Mouse (Mus musculus): ENCODE results near the gene Nupr1. TPM values are rescaled to one million over a fixed set of nuclear protein-coding genes. Genes with fewer than 3 reads are reported as not detected.

Nupr1 gene
- total and polyA plus RNA-seq, 3 experiments, result 1.8 to 11.0 TPM; not detected in 1

- peaks cover 9 to 23% of the 10 kb centered on the region in 2 experiments for H3K4me1 ChIP-seq (ENCODE audit: control insufficient read depth in 1 of 2, insufficient read depth in 2 of 2, low read length in 2 of 2)
- H3K27ac ChIP-seq (ENCODE audit: control insufficient read depth, low read depth, low read length), result no peak overlapping the region
- peak; percentile 67 for DNase-seq (ENCODE audit: low read depth, low spot score)
- H3K9me3 ChIP-seq (replicated peaks; ENCODE audit: insufficient read depth, low read length), result no peaks in the 10 kb centered on the region
- peak; percentile 33 to 57 (median 45); a peak in 5 of 6 replicates for TF ChIP-seq CTCF (IDR thresholded peaks at IDR 0.05 in 2 of 3, conservative IDR thresholded peaks at IDR 0.05 in 1 of 3; ENCODE audit: control insufficient read depth in 1 of 3, insufficient read depth in 1 of 3, low read depth in 2 of 3, low read length in 3 of 3, poor library complexity in 1 of 3, severe bottlenecking in 1 of 3)
- TF ChIP-seq KAT2A (conservative IDR thresholded peaks at IDR 0.05; ENCODE audit: low read depth, low read length), result no peak
- 0 out of 2 replicates have a peak, but pooled peaks have one; percentile 23 for TF ChIP-seq ZC3H11A (IDR thresholded peaks at IDR 0.05; ENCODE audit: low read depth, low read length)
- TF ChIP-seq RAD21 (IDR thresholded peaks at IDR 0.05; ENCODE audit: low read depth, low read length), result peak; percentile 46
- TF ChIP-seq SMC3 (IDR thresholded peaks at IDR 0.05; ENCODE audit: low read depth, low read length), result peak; percentile 48
- no peak for TF ChIP-seq MXI1 (IDR thresholded peaks at IDR 0.05; ENCODE audit: low read depth, low read length)
- TF ChIP-seq EP300 (IDR thresholded peaks at IDR 0.05; ENCODE audit: low read depth in 1 of 2, low read length in 2 of 2), result no peak
- TF ChIP-seq ELF1 (IDR thresholded peaks at IDR 0.05; ENCODE audit: low read depth, low read length), result no peak
- H3K9ac ChIP-seq (ENCODE audit: control insufficient read depth, low read depth, low read length, poor library complexity, severe bottlenecking), result no peak overlapping the region
- H3K36me3 ChIP-seq (ENCODE audit: control insufficient read depth in 1 of 2, insufficient read depth in 2 of 2, low read length in 2 of 2), result peaks cover 0 to 22% of the 10 kb centered on the region in 2 experiments; a peak in 2 of 4 replicates
- H3K79me2 ChIP-seq (ENCODE audit: control insufficient read depth, insufficient read depth, low read length, poor library complexity), result peaks cover 5% of the 10 kb centered on the region
- H3K27me3 ChIP-seq (ENCODE audit: control insufficient read depth in 1 of 2, insufficient read depth in 2 of 2, low read length in 2 of 2), result no peaks in the 10 kb centered on the region
- no peak overlapping the region; a peak in 1 of 4 replicates for H3K4me3 ChIP-seq (ENCODE audit: control insufficient read depth in 1 of 2, insufficient read depth in 1 of 2, low read depth in 2 of 2, low read length in 2 of 2)
These were observed 17.8 kb upstream of the Nupr1 start for GRCm38 (mm10) chr7:126648486-126648885.

GRCm38 (mm10) chr7:126645708-126646107 lies 15.0 kb upstream of the Nupr1 start:
- Histone ChIP-seq H3K79me2 (ENCODE audit: control insufficient read depth, insufficient read depth, low read length, poor library complexity) (peaks cover 3% of the 10 kb centered on the region), H3K27ac (ENCODE audit: control insufficient read depth, low read depth, low read length) (no peak overlapping the region), H3K9ac (ENCODE audit: control insufficient read depth, low read depth, low read length, poor library complexity, severe bottlenecking) (no peak overlapping the region), H3K4me1 (ENCODE audit: control insufficient read depth in 1 of 2, insufficient read depth in 2 of 2, low read length in 2 of 2) (peaks cover 7 to 26% of the 10 kb centered on the region in 2 experiments), H3K36me3 (ENCODE audit: control insufficient read depth in 1 of 2, insufficient read depth in 2 of 2, low read length in 2 of 2) (peaks cover 0 to 20% of the 10 kb centered on the region in 2 experiments; a peak in 2 of 4 replicates), H3K27me3 (ENCODE audit: control insufficient read depth in 1 of 2, insufficient read depth in 2 of 2, low read length in 2 of 2) (no peaks in the 10 kb centered on the region), H3K9me3 (replicated peaks; ENCODE audit: insufficient read depth, low read length) (no peaks in the 10 kb centered on the region), H3K4me3 (ENCODE audit: control insufficient read depth in 1 of 2, insufficient read depth in 1 of 2, low read depth in 2 of 2, low read length in 2 of 2) (no peak overlapping the region)
- TF ChIP-seq MEF2A (IDR thresholded peaks at IDR 0.05; ENCODE audit: extremely low read depth, insufficient replicate concordance, low read depth, low read length, poor library complexity, severe bottlenecking) (no peak), POLR2AphosphoS5 (IDR thresholded peaks at IDR 0.05; ENCODE audit: borderline replicate concordance, low read depth, low read length) (no peak), CHD2 (IDR thresholded peaks at IDR 0.05; ENCODE audit: low read length) (no peak), UBTF (IDR thresholded peaks at IDR 0.05; ENCODE audit: borderline replicate concordance, insufficient read depth, low read depth, low read length) (no peak), EP300 (IDR thresholded peaks at IDR 0.05; ENCODE audit: low read depth in 1 of 2, low read length in 2 of 2) (no peak), GABPA (IDR thresholded peaks at IDR 0.05; ENCODE audit: low read depth, low read length) (no peak), SMC3 (IDR thresholded peaks at IDR 0.05; ENCODE audit: low read depth, low read length) (no peak), TBP (IDR thresholded peaks at IDR 0.05; ENCODE audit: low read depth, low read length) (no peak), ELF1 (IDR thresholded peaks at IDR 0.05; ENCODE audit: low read depth, low read length) (no peak), POLR2A (IDR thresholded peaks at IDR 0.05; ENCODE audit: control insufficient read depth in 1 of 2, insufficient read depth in 1 of 2, low read depth in 1 of 2, low read length in 2 of 2, poor library complexity in 1 of 2) (no peak), MAFK (IDR thresholded peaks at IDR 0.05; ENCODE audit: borderline replicate concordance, low read depth, low read length) (no peak), RAD21 (IDR thresholded peaks at IDR 0.05; ENCODE audit: low read depth, low read length) (no peak), JUND (IDR thresholded peaks at IDR 0.05; ENCODE audit: low read depth, low read length) (no peak), ZMIZ1 (IDR thresholded peaks at IDR 0.05; ENCODE audit: low read depth, low read length) (no peak), KAT2A (conservative IDR thresholded peaks at IDR 0.05; ENCODE audit: low read depth, low read length) (no peak)
- DNase-seq (ENCODE audit: low read depth, low spot score), result no peak

All from MEL (cell line).